Mouse (Mus musculus): ENCODE measurements at regions not wholly inside any gene's neighbourhood (a gene's known extent, or its start where the extent isn't known, plus 50 kb on each side); places are given as distances from the start of the nearest gene placed in this dataset.

DNA sequence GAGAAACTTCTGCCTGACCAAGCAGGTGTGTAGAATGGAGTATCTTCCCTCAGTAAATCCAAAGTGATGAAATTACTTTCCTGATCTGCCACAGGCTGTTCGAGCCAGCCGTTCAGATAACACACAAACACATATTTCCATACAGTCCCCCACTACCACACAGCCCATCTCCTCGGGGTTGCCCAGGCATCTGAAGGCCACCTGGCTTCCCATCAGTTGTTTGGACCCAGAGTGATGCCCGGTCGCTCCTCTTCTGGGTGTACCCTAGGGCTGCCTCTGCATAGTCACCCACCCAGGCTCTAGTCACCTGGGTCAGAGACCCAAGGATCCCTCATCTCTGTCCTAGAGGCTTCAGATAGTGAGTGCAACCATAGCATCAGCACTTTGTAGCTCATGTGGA, 107.9 kb downstream of the CK137956 start:
- H3K4me3 ChIP-seq (ENCODE audit: insufficient read depth, low read depth, low read length): no peak overlapping the region
- no peaks in the 10 kb centered on the region for H3K4me1 ChIP-seq (ENCODE audit: control insufficient read depth, insufficient read depth, insufficient read length, low read length)
- no peak overlapping the region for H3K27ac ChIP-seq (replicated peaks; ENCODE audit: low read depth, low read length)

DNA sequence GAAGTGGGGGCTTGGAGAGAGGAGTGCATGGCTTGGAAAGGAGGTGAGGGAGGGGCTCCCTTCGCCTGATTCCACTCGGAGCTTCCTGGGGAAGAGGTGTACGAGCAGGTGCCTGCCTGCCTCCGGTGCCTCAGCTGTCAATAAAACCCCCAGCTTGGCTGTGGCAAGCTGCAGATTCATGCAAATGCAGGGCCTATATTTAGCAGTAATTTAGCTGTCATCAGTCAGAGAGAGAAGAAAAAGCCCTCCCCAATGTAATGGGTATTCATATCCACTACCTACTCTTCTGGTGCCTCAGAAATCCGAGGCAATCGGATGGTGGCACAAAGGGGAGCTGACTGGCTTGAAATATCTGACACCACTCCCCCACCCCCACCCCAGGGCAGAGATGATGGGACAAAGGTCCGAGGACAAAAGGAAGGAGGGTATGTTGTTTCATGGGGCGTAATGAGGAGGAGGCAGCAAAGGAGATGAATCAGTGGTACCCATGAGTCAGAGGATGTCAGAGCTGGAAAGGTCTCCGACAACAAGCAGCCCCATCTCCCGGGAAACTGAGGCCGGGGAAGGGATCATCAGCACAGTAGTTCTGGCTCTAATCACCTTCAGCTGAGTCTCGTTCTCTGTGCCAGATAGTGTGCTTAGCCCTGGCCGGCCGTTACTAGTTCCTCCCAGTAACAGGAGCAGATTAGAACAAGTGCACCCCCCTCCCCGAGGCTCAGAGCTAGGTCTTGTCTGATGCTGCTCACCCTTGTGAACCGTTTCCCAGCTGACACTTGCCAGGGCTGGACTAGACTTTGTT, 109.2 kb downstream of the CK137956 start:
- no peaks in the 10 kb centered on the region for H3K4me1 ChIP-seq (ENCODE audit: control insufficient read depth, insufficient read depth, insufficient read length, low read length)
- no peak overlapping the region for H3K27ac ChIP-seq (replicated peaks; ENCODE audit: low read depth, low read length)

DNA sequence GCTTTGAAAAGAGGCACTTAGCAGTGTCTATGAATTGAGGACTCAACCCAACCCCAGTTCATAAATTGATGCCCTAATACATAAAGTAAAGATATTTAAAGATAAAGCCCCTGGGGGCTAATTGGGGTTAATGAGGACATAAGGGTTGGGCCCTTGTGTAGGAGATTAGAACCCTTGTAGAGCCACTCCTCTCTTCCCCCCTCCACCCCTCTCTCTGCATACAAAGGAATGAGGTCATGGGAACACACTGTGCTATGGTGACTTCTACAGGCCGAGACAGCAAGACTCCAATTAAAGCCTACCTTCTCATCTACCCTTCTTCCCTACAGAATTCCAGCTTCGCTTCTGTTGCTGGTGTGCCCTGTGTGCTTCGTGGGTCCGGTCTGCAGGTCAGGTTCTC, 110.5 kb downstream of the CK137956 start:
- no peak overlapping the region for H3K27ac ChIP-seq (replicated peaks; ENCODE audit: low read depth, low read length)
- H3K4me3 ChIP-seq (ENCODE audit: insufficient read depth, low read depth, low read length): no peak overlapping the region
- H3K4me1 ChIP-seq (ENCODE audit: control insufficient read depth, insufficient read depth, insufficient read length, low read length): no peaks in the 10 kb centered on the region

More for the DNA sequence above, 109.2 kb downstream of the CK137956 start:
- H3K4me3 ChIP-seq (ENCODE audit: insufficient read depth, low read depth, low read length): no peak overlapping the region

DNA sequence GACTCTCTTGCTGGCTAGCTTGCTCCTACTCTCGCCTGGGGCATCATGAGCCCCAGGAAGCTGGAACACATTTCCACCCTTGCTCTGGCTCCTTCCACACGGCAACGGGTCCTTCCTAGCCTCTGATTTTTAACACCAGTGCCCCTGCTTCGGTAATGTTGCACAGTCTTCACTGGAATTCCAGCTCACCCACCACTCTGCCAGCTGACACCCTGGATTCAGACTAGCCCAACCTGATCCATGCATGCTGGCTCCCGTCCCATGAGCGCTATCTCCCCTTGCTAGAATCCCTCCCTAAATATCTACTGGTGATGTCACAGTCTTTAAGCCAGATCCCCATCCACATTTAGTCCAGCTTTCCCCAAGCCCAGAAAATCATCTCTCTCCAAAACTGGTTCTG, 111.2 kb downstream of the CK137956 start:
- H3K27ac ChIP-seq (replicated peaks; ENCODE audit: low read depth, low read length): no peak overlapping the region
- no peak overlapping the region for H3K4me3 ChIP-seq (ENCODE audit: insufficient read depth, low read depth, low read length)
- no peaks in the 10 kb centered on the region for H3K4me1 ChIP-seq (ENCODE audit: control insufficient read depth, insufficient read depth, insufficient read length, low read length)

DNA sequence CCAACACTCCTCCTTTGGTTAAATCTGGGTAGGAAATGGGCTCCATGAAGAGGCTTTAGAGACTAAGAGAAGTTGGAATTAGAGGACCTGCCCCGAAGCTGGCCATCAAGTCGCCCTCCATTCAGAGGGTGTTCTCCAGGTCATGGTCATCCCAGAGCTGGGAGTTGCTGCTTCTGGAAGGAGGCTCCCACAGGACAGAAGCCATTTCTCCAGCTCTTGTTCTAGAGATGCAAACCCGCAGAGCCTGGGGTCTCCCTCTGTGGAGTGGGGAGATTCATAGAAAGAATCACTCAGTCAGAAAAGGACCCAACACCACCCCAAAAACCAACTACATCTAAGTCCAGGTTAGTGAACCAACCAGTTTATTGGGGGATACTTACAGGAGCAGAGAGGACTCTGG, 112.2 kb downstream of the CK137956 start:
- Histone ChIP-seq H3K27ac (replicated peaks; ENCODE audit: low read depth, low read length) (no peak overlapping the region), H3K4me3 (ENCODE audit: insufficient read depth, low read depth, low read length) (no peak overlapping the region), H3K4me1 (ENCODE audit: control insufficient read depth, insufficient read depth, insufficient read length, low read length) (no peaks in the 10 kb centered on the region)

DNA sequence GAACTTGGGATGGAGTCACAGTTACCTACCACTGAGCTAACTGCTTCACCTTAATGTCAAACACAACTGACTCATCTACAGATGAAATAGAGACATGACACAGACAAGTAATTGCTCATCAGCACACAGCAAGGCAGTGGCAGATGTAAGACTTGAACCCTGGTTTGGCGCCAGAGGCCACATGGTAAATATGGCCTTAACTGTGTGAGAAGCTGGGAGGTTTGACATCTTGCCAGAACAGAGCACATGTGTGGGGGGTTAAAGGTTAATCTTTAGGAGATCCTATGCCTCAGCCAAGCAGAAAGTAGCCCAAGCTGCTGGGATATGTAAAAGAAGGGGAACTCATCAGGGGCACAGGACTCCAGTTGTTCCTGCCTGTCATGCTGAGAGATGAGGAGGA, 114.9 kb downstream of the CK137956 start:
- H3K4me1 ChIP-seq (ENCODE audit: control insufficient read depth, insufficient read depth, insufficient read length, low read length): no peaks in the 10 kb centered on the region
- no peak overlapping the region for H3K4me3 ChIP-seq (ENCODE audit: insufficient read depth, low read depth, low read length)
- no peak overlapping the region for H3K27ac ChIP-seq (replicated peaks; ENCODE audit: low read depth, low read length)

DNA sequence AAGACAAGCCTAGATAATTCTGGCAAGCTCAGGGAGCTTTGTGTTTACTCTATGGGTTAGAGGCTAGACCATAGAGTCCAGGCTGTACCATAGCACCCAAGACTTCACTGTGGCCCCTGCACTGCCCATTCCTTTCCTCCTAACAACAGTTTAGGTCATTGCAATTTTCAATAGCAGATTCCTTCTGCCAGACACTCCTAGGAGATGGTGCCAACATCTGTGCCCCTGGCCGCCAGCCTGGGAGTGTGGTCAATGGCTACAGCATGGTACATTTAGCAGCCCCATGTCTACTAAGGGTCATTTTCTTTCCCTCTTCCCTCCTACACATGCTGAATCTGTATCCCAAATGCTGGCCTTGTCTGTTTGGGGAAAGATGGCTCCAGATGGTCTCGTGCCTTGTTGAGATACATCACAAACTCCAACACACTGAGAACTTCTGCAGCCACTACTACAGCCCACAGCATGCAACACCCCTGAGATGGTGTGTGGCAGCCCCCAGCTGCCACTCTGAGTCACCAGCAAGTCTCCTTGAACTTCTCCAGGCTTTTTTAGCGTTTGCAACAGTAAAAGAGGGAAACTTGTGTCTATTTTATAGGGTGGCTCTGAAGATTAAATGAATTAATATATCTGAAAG, 115.9 kb downstream of the CK137956 start:
- Histone ChIP-seq H3K4me3 (ENCODE audit: insufficient read depth, low read depth, low read length) (no peak overlapping the region), H3K27ac (replicated peaks; ENCODE audit: low read depth, low read length) (no peak overlapping the region), H3K4me1 (ENCODE audit: control insufficient read depth, insufficient read depth, insufficient read length, low read length) (no peaks in the 10 kb centered on the region)

DNA sequence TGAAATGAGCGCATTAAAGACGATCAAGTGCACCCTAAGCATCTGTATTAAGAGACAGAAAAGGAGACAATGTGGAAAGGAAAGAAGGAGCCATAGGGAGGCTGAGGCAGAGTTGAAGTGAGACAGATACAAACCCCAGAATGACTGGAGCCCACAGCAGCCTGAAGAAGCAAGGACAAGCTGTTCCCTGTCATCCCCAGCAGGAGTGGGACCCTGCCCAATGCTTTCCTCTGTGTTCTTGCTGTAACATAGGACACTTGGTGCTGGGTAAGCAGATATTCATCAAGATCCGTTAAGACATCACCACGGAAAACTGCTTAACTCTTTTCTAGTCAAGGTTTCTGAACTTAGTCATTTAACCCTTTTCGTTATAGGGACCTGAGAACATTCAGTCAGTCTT, 121.4 kb downstream of the CK137956 start:
- H3K4me1 ChIP-seq (ENCODE audit: control insufficient read depth, insufficient read depth, insufficient read length, low read length): no peaks in the 10 kb centered on the region
- no peak overlapping the region for H3K27ac ChIP-seq (replicated peaks; ENCODE audit: low read depth, low read length)
- H3K4me3 ChIP-seq (ENCODE audit: insufficient read depth, low read depth, low read length): no peak overlapping the region

DNA sequence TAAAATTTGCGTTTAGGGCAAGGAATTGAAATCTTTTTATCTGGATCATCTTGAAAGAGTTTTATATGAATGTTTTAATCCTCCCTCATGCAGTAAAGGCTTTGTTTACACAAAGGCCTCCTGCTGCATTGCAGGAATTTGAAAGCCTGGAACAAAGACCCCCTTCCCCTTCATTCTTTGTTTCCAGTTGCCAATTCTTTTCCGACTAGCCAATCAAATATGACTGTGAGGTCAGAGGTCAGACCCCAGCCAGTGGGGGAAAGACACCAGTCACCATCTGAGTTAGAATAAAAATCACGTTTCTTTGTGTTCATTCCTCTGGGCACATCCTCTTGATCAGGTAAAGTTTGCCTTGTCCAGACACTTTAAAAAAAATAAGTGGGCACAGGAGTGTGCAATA, 124.4 kb downstream of the CK137956 start:
- Histone ChIP-seq H3K4me3 (ENCODE audit: insufficient read depth, low read depth, low read length) (no peak overlapping the region), H3K4me1 (ENCODE audit: control insufficient read depth, insufficient read depth, insufficient read length, low read length) (no peaks in the 10 kb centered on the region), H3K27ac (replicated peaks; ENCODE audit: low read depth, low read length) (no peak overlapping the region)

DNA sequence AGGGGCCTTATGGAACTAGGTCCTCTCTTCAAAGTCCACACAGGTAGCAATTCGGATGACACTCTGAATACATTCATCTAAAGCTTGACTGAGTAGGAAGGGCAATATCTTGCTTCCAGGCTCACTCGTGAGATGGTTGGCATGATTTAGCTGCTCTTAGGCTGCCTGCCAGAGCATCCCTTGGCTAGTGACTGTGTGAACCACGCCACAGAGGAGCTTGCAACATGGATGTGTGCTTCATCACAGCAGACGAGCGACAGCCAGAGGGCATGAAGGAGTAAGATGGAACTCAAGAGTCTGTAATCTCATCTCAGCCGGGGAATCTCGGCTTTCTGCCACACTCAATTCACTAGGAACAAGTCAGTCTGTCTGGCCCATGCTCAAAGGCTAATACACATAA, 127.3 kb downstream of the CK137956 start:
- no peaks in the 10 kb centered on the region for H3K4me1 ChIP-seq (ENCODE audit: control insufficient read depth, insufficient read depth, insufficient read length, low read length)
- H3K27ac ChIP-seq (replicated peaks; ENCODE audit: low read depth, low read length): no peak overlapping the region
- H3K4me3 ChIP-seq (ENCODE audit: insufficient read depth, low read depth, low read length): no peak overlapping the region

DNA sequence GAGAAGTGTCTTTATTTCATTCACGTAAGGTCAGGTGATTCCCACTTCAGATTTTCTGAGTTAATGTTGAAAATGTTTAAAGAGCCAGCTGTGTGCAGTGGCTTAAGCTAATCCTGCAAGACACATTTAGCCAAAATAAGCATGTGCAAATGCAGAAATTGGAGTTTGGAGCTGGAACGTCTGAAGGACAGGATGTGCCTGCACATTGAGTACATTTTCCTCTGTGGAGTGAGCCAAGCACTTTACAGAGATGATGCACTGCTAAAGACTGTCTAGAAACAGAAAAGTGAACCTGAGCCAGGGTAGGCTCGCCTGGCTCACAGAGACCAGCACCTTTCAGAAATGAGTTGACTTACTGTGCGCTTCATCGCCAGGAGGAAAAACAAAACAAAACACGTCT, 137.1 kb downstream of the CK137956 start:
- Histone ChIP-seq H3K27ac (replicated peaks; ENCODE audit: low read depth, low read length) (no peak overlapping the region), H3K4me1 (ENCODE audit: control insufficient read depth, insufficient read depth, insufficient read length, low read length) (no peaks in the 10 kb centered on the region), H3K4me3 (ENCODE audit: insufficient read depth, low read depth, low read length) (no peak overlapping the region)

DNA sequence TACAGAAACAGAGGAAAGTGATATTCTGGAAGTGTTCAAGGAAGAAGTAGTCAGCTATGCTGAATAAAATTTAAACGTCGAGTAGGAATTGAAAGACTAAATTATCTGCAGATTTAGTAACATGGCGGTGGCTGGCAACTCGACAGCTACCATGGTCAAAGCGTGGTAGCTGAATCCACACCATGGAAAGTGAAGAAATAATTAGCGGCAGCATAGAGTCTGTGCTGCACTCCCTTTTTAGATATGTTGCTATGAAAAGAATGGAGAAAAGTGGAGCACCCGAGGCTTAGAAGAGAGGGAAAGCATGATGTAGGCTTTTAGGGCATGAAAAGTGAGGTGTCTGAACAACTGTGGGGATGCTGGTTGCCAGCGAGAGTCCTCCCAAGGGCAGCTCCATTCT, 143.8 kb downstream of the CK137956 start:
- Histone ChIP-seq H3K4me1 (ENCODE audit: control insufficient read depth, insufficient read depth, insufficient read length, low read length) (no peaks in the 10 kb centered on the region), H3K27ac (replicated peaks; ENCODE audit: low read depth, low read length) (no peak overlapping the region), H3K4me3 (ENCODE audit: insufficient read depth, low read depth, low read length) (no peak overlapping the region)

DNA sequence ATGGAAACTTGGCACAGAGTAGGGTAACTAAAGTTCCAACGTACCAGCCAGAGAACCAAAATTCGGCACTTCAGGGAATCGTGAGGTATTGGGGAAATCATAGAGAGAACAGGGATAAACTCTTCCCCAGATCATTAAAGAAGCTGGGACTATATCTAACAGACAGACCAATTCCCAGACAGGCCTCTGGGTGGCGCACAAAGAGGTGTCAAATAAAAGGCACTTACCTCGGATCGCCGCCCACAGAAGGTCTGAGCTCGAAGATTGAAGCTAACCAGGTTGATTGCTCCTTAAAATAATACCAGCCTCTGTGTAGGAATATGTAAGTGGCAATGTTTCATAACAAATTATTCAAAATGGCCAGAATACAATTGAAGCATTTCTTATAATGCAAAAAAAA, 151.2 kb downstream of the CK137956 start:
- no peak overlapping the region for H3K4me3 ChIP-seq (ENCODE audit: insufficient read depth, low read depth, low read length)
- H3K4me1 ChIP-seq (ENCODE audit: control insufficient read depth, insufficient read depth, insufficient read length, low read length): no peaks in the 10 kb centered on the region
- H3K27ac ChIP-seq (replicated peaks; ENCODE audit: low read depth, low read length): no peak overlapping the region

DNA sequence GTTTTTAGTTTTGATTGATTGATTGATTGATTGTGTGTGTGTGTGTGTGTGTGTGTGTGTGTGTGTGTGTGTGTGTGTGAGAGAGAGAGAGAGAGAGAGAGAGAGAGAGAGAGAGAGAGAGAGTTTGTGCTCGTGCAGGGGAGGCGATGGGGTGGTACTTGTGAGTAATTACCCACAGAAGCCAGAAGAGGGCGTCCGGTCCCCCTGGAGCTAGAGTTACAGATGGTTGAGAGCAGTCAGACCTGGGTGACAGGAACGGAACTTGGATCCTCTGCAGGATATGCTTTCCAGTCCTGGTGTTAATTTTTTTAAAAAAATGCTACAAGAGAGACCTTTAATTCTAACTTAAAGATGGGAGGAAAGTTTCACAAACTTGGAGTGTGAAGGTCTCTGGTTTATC, 151.7 kb downstream of the CK137956 start:
- H3K4me3 ChIP-seq (ENCODE audit: insufficient read depth, low read depth, low read length): no peak overlapping the region
- H3K27ac ChIP-seq (replicated peaks; ENCODE audit: low read depth, low read length): no peak overlapping the region
- H3K4me1 ChIP-seq (ENCODE audit: control insufficient read depth, insufficient read depth, insufficient read length, low read length): no peaks in the 10 kb centered on the region

DNA sequence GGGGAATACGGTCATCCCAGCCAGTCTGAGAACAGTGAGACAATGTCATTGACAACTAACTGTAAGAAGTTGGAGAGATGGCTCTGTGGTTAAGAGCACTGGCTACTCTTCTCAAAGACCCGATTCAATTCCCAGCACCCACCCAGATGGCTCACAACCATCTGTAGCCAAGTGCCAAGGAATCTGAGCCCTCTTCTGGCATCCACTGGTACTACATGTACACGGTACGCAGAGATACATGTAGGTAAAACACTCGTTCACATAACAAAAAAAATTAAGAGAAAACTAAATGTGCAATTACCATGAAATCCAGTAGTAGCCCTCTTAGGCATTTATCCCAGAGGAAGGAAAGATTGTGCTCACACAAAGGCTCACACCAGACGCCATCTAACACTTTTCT, 156.1 kb downstream of the CK137956 start:
- no peak overlapping the region for H3K4me3 ChIP-seq (ENCODE audit: insufficient read depth, low read depth, low read length)
- no peaks in the 10 kb centered on the region for H3K4me1 ChIP-seq (ENCODE audit: control insufficient read depth, insufficient read depth, insufficient read length, low read length)
- no peak overlapping the region for H3K27ac ChIP-seq (replicated peaks; ENCODE audit: low read depth, low read length)

DNA sequence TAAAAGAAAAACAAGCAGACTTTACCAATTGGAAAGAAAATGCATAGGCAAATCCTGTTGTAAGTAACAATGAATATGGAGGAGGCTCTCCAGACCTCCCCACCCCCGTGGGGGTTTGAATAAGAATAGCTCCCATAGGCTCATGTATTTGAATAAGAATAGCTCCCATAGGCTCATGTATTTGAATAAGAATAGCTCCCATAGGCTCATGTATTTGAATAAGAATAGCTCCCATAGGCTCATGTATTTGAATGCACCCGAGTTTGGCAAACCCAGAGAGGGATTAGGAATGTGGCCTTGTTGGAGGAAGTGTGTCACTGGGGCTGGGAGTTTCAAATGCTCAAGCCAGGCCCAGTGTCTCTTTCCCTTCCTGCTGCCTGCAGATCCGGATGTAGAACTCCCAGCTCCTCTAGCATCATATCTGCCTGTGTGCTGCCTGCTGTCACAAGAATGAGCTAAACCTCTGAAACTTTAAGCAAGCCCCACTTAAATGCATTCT, 158.7 kb downstream of the CK137956 start:
- Histone ChIP-seq H3K27ac (replicated peaks; ENCODE audit: low read depth, low read length) (no peak overlapping the region), H3K4me1 (ENCODE audit: control insufficient read depth, insufficient read depth, insufficient read length, low read length) (no peaks in the 10 kb centered on the region), H3K4me3 (ENCODE audit: insufficient read depth, low read depth, low read length) (no peak overlapping the region)
